Mouse (Mus musculus): ENCODE results near the gene Rgs19. TPM values are rescaled to one million over a fixed set of nuclear protein-coding genes. Genes with fewer than 3 reads are reported as not detected.

Gene Rgs19
- 1 to 10 TPM; 2.4 to 4.3 TPM for total RNA-seq (2021)
- long read RNA-seq, experiment 1, partial matches to known transcripts = 0 of 2 reads
- long read RNA-seq, experiment 1, other reads (novel, unspliced or antisense) = 2 of 2 reads
- long read RNA-seq, experiment 2, partial matches to known transcripts = 0 of 1 reads
- long read RNA-seq, experiment 2, other reads (novel, unspliced or antisense) = 0 of 1 reads

DNA sequence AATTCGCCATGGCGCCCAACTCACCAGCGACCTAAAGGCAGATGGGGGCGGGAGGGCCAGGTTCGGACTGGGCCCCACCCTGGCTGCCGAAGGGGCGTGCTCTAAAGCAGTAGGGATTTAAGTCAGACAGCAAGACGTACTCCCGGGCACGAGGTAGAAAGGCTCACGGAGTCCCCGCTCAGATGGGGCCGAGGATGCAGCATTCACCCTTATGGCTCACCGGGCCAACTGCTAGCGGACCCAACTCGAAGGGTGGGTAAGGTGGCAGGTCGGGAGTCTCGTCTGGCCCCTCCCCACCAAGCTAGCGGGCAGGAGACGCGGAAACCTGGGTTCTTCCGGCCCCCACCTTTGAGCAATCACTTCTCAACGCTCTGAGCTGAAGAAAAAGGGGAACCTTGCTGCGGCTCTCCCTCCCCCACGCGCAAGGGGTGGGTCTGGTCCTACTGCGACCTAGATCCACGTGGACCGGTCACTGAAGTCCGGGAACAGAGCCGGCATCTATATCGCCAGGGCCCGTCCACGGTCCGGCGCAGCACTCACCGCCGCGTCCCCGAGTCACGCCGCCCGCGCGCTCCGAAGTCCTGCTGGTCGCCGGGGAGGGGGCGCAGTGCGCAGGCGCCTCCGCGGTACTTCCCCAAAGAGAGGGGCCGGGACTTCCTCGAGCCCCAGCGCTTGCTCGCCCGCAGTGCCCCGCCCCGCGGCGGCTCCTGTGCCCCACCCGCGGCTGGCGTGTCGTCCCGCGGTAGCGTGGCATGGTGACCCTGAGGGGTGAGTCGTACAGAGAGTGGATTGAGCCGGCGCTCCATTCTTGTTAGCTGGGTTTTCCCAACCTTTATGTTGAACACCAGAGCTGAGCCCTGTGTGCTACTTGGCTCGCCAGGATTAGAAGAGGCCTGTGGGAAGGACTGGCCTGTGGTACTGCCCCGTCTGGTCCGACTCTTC lies at the start of gene Rgs19:
Rgs19 (minus strand) TSS at position 639 of the 942 bp plus-strand sequence.
- DNase-seq (ENCODE audit: low spot score) = peak; percentile 74

DNA sequence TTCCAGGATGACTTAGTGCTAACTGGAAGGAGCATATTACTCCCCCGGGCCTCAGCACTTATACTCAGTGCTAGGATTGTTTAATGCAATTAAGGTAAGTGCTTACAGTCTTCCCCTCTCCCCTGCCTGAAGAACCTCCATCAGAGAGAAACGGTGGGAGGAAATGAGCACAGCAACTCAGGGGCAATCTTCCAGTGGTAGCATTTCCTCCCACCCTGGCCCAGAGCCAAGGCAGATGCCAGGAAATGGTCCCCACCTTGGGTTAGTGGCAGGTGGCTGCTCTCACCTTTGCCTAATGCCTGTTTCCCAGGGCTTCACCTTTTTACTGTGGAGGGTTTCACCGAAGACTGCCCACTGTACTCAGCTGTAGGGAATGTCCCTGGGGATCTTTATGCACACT lies 36.3 kb upstream of the Rgs19 start:
- no peak for DNase-seq (ENCODE audit: low spot score)

DNA sequence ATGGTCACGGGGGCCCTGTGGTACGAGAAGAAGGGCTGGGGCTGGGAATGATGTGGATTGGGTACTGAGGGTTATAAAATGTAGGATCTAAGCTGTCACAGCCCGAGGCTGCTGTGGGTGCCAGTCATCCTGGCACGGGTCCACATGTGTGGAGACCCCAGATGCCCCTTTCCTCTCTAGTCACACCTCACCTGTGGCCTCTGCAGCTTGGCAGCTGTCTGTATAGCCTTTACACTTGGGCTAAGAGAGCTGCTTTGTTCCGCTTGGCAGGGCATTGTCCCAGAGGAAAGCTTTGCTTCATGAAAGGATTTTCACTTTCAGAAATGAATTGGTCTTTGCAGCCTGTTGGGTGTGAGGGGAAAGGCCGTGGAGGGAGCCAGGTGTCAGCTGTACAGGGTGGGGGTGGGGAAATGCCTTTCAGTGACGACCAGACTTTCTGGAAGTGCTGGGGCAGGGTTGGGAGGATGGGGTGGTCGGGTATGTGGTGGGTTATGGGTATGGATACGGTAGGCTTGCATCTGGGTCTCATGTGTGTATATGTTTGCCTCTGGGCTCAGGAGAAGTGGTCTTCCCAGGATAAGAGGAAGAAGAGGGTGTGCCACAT lies 34.0 kb upstream of the Rgs19 start:
- DNase-seq (ENCODE audit: low spot score) = no peak

DNA sequence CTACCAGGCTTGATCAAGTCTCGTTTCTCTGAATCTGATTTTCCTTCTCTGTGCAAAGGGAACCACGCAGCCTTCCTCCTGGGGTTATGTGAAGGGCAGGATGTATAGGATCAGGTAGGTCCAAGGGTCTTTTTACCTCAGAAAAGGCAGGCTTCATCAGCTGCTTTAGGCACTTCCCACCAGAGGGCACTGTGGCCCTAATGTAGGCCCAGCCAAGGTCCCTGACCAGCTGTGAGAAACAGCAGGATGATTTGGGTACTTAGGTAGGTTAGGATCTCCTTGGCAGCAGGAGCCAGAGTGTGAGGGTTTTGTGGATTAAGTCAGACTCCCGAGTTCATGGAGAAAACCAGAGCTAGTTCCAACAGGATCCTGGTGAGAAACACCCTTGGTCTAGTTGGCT lies 28.4 kb upstream of the Rgs19 start:
- no peak for DNase-seq (ENCODE audit: low spot score)

DNA sequence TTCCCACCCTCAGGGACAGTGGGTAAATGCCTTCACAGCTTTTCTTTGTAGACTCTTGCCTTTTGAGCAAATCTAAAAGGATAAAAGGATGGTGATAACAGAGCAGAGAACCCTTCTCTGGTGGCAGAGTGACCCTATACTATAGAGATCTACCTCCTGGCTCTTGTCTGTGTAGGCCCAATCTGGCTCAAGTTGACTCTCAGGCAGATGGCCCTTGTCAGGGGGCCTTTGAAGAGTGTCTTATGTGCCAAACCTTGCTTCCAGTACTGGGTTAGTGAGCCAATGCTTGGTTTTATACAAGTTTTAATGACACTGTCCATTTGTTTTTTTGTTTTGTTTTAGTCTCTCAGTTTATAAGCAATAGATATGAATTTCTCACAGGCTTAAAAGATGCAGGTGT lies 27.4 kb upstream of the Rgs19 start:
- DNase-seq (ENCODE audit: low spot score) = no peak

DNA sequence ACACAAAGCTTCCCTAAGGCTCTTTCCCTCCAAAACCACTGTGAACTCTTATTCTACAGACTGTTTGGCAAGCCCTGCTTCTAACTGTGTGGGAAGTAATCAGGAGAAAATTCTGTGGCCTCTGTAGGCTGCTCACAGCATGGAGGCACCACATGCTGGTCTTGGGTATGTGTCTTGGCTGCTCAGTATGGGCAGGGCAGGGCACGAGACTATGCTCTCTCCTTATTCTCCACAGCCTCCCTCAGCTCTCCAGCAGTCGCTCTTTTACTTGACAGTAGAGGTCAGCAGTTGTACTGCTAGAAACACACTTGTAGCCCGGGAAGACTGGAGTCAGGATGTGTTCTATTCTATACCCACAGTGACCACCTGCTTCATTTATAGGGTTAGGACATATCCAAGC lies 26.3 kb upstream of the Rgs19 start:
- no peak for DNase-seq (ENCODE audit: low spot score)

DNA sequence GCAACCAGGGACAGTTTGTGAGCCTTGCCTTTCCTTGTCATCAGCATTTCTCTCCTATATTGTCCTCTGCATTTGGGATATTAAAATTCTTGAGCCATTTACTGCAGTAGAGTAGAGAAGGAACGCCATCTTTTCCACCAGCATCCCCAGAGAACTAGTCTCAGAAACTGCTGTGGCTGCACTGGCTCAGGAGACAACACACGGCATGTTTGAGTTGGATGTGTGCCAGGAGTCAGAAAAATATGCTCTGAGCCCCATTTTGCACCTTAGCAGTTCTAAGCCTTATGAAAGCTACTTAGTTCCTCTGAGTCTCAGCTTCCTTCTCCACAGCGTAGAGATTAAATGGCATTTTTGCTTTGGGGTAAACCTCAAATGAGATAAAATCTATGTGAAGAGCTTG lies 23.2 kb upstream of the Rgs19 start:
- DNase-seq (ENCODE audit: low spot score) = no peak

DNA sequence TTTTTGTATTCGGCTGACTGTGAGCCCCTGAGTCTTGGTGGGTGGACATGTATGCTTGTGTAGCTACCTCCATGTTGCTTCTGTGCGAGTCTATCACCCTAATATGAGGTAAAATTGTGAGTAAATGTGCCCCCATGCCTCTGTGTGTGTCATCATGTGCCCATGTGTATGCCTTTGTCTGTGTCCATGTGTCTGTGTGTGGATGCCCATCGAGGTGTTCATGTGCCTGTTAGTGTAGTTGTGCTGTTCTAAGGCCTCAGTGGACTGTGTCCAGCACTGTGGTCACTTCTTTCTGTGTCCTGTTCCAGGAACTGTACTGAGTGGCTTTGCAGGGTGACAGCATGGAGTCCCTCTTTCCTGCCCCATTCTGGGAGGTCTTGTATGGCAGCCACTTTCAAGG lies 21.6 kb upstream of the Rgs19 start:
- no peak for DNase-seq (ENCODE audit: low spot score)

DNA sequence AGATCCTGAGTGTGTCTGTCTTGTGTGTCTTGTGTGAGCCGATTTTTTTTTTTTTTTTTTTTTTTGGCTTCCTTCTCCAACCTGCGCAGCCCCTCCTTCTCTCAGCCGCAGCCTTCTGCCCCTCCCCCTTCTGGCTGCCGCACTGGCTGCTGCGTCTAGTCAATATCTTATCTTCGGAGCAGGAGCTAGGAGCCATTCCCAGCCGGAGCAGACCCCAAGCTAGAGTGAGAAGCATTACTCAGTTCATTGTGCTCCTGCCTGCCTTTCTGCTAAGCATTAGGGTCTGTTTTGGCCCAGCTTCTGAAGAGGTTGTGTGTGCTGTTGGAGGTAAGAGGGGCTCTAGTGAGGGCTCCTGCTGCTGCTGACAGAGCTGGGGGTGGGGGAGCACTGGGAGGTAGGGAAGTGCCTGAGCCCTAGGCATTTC lies 21.1 kb upstream of the Rgs19 start, which contains the start of gene Oprl1:
Oprl1 (plus strand) TSS at position 114 of the 424 bp plus-strand sequence.
- DNase-seq (ENCODE audit: low spot score) = no peak

DNA sequence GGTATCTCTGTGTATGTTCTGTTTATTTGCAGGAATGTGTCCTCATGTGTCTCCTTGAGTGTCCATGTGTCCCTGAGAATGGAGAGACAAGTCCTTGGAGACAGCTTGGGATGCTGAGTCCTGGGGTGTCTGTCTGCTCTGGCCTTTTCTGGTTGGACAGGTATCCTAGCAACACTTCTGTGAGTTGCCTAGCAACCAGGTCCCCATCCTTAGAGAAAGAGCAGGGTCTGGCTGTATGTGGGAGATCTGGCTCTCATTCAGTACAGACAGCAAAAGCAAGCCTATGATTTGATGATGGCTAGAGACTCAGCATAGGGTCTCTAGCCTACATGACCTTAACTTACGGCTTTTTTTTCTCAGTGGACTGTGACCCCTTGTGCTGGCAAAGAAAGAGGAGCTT lies 20.0 kb upstream of the Rgs19 start:
- DNase-seq (ENCODE audit: low spot score) = no peak

DNA sequence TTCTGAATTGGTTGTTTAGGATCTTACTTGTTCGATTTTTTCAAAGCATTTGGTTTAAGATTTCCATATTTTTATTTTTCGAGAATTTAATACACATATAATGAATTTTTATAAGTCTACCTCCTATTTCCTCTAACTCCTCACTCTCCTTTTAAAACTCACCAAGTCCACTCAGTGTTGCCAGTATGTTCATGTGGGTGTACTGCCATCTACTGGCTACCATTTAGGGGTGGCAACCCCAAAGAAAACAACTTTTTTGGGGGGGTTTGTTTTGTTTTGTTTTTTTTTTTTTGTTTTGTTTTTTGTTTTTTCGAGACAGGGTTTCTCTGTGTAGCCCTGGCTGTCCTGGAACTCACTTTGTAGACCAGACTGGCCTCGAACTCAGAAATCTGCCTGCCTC lies 12.9 kb upstream of the Rgs19 start:
- no peak for DNase-seq (ENCODE audit: low spot score)

DNA sequence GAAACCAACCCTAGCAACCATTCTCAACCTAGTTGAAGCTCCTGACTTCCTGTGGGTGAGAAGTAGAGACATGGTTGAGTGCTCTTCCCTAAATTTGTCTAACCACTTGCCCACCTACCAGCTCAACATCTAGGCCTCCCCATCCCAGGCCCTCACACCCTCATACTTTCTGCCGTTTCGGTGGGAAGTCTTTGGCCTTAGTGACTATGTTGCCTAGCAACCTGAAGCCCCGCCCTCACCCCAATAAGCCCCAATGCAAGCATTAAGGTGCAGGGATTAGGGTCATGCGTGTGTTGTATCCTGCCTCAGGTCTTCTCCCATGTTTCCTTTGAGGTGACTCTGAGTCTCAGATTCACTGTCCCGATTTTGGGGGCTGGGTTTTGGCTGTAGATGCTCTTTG lies 4.5 kb upstream of the Rgs19 start, which contains the start of gene Lkaaear1:
Lkaaear1 (minus strand) TSS at position 202 of the 400 bp plus-strand sequence.
- no peak for DNase-seq (ENCODE audit: low spot score)

DNA sequence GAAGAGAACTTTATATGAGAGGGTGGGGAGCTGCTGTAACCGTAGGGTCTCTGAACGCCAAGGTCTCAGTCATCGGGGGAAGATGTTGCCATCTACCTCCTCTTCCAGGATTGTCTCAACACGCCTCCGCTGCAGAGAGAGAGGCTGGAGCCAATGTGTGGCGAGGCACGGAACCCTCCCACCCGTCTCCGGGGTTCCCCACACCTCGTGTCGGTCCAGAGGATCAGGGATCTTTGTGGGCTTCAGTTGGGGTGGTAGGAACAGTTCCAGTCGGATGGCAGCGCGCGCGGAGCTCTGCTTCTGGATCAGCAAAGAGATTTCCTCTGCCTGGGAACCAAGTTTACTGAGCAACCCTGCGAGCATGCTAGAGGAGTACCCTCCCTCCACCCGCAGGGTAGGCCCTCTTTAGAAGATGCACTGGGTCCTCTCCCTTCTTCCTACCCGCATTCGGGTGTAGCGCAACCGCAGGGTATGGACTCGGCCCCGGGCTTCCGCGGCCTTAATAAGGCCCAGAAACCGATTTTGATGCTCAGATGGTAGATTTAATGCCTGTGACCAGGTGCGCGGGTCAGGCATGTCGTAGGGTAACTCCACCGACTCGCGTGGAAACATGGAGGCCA lies 3.1 kb upstream of the Rgs19 start:
- DNase-seq (ENCODE audit: low spot score) = no peak

DNA sequence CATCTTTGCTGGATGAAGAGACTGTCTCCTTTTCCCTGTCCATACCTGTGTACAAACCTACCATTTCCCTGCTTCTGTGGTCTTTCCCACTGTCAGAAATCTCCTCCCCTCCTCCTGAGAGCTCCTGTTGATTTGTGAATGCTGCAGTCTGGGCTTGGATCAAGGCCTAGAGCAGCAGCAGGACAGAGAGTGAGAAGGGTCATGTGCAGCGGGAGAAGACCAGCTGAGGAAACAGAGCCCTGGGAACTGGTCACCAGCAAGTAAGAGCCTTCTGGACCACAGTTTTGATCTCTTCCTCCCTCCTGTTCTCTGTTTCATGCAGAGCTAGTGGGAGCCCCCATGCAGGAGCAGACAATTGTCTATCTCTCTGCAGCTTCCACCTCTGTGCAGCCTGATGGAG lies 2.0 kb upstream of the Rgs19 start:
- no peak for DNase-seq (ENCODE audit: low spot score)

DNA sequence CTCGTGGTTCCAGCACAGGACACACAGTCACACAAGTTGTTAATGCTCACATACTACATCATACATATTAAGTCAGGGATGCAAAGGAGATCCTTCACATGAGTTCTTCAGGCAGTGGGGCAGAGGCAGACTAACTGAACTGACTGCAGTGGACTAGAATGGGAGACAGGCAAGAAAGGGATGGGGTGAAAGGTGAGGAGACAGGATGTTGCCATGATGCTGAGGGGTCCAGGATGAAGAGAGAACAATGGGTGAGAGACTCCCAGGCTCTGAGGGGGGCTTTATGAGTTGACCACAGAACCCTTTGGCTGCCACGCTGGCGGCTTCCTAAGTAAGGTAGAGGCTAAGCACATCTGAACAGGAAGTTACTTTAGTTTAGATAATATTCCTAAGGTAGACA lies 804 bp upstream of the Rgs19 start:
- no peak for DNase-seq (ENCODE audit: low spot score)

DNA sequence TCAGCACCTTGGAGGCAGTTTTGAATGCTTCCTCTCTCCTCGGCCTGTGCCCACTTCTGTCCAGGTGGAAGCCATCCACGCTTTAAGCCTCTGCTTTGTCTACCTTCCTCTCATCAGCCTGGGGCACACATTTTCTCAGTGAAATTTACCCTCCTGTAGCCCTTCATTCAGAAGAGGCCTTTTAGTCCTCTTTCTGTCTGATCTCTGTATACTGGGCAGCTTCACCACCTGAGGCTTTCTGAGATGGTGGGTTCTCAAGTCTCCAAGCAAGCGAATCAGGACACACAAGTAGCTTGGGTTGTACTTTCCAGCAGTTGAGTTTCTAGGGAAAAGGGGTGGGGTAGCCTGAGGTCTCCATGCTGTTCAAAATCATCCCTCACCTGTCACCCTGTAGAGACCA lies 1.5 kb downstream of the Rgs19 start:
- DNase-seq (ENCODE audit: low spot score) = no peak

DNA sequence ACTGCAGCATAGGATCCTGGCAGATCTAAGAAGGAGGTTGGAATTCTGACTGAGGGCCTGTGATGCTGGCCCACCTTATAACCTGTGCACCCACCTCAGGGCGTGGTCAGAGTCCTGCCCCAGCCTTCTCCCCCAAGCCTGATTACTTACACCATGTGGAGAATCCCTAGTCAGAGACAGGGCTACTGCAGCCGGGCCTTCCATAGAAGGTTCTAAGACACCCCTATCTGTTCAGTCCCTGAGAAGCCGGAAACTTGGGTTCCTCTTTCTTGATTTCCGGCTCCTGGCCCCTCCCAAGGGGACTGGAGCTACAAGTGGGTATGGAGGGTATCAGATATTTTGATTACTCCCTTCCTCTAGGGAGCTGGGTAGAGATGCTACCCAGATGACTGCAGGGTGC lies 2.2 kb downstream of the Rgs19 start:
- DNase-seq (ENCODE audit: low spot score) = no peak

DNA sequence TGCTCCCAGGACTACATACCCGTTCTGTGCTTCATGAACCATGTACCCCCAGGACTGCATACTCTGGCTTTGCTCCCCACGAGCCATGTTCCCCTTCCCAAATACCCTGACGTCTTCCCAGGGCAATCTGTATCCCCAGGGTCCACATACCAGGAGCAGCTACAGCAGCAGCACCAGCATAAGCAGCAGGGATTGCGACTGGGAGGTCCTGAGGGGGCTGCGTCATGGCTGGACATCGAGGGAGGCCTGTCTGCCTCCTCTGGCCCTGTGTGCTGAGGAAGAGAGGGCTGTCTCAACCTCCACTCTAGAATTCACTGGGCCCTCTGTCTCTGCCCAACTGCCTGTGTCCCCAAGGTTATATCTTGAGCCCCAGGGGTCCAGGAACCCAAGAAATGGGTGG lies 2.7 kb downstream of the Rgs19 start:
- no peak for DNase-seq (ENCODE audit: low spot score)

DNA sequence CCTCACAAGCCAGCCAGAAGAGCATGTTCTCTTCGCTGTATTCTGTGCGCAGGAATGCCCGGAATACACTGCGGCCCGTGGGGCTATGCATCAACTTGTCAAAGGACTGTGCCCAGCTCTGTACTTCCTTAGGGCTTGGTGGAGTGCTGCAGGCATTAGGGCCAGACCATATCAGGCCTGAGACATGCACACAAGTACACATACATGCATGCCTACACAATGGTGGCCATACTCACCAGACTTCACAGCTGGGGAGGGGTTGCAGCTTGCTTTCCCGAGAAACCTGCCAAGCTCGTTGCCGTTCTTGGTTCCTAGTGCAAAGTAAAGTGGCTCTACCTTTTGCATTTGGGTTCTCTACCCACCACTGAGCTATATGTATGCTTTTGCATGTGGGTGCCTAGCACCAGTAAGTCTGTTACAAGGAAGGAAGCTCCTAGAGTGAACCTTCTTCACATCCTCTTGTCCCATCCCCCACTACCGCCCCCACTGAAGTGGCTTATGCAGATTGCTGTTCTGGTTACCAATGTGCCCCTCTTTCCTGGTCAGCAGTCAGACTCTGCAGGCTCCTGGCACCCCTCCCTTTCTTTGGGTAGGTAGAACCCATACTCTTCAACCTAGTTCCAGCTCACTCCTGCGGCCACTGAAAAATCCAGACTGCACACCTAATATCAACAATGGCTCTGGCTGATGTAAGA lies 4.2 kb downstream of the Rgs19 start:
- no peak for DNase-seq (ENCODE audit: low spot score)

DNA sequence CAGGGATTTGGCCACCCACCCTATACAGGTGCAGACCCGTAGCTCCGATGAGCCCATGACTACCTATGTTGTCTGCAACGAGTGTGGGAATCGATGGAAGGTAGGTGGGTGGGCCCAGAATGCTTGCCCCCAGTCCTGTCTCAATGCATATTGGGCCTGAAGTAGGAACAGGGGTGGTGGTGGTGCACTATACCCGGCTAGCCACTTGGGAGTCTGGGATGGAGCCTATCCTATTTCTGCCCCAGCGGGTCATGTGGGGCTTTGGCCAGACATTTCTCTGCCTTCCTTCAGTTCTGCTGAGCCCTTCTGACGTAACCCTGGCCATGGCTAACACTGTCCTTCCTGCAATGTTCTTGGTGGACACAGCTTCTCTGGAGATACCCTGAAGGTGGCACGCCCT lies 6.2 kb downstream of the Rgs19 start:
- DNase-seq (ENCODE audit: low spot score) = no peak

DNA sequence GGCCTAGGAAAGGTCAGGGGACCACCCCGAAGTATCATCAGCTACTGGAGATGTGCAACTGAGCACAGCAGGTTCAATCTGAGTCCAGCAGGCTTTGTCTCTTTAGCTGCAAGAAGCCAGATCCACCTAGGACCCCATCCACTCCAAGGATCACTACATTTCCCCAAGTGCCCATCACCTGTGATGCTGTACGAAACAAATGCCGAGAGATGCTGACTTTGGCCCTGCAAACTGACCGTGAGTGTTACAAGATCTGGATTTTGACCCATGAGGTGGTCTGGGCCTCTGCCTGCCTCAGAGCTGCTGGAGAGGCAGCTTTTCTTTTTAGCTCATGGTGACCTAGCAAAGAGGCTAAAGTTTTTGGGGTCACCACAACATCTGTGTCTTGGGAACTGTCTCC lies 8.1 kb downstream of the Rgs19 start:
- DNase-seq (ENCODE audit: low spot score) = no peak

Measured in gastrocnemius, adult 18-20 months (tissue).